Mouse (Mus musculus): ENCODE results near the gene Pclo. TPM values are rescaled to one million over a fixed set of nuclear protein-coding genes. Genes with fewer than 3 reads are reported as not detected.
A peak's percentile ranks its signal among the peaks of the same experiment; 100 is the strongest.

The Pclo gene
- polyA plus RNA-seq, 1 experiment from 2014 or later, result 0.04 TPM

- no peaks in the 10 kb centered on the region for H3K4me1 ChIP-seq (ENCODE audit: control insufficient read depth, low read depth, low read length)
- WGBS (ENCODE audit: insufficient replicate concordance), result 53% methylated on average over 6 of the region's 6 CpGs
- H3K9me3 ChIP-seq (replicated peaks; ENCODE audit: control insufficient read depth, low read length), result no peaks in the 10 kb centered on the region; the same call in 1 of the 2 replicates
- no peak overlapping the region for H3K9ac ChIP-seq (ENCODE audit: low read depth, low read length)
- H3K4me3 ChIP-seq (ENCODE audit: low read depth, low read length), result no peak overlapping the region
- H3K27ac ChIP-seq (ENCODE audit: low read length), result no peak overlapping the region
- no peak overlapping the region for H3K4me2 ChIP-seq (ENCODE audit: low read depth, low read length)
- ATAC-seq (ENCODE audit: low read depth), result no peak
- H3K36me3 ChIP-seq (ENCODE audit: control insufficient read depth, insufficient read depth), result no peaks in the 10 kb centered on the region
- no peaks in the 10 kb centered on the region for H3K27me3 ChIP-seq (ENCODE audit: control insufficient read depth, insufficient read depth, low read depth, low read length)
Measured at GRCm38 (mm10) chr5:14539346-14539745, 24.6 kb downstream of the Pclo start.

- no peak overlapping the region for H3K9ac ChIP-seq (ENCODE audit: low read depth, low read length)
- no peaks in the 10 kb centered on the region for H3K36me3 ChIP-seq (ENCODE audit: control insufficient read depth, insufficient read depth)
- H3K4me3 ChIP-seq (ENCODE audit: low read depth, low read length), result no peak overlapping the region
- H3K27me3 ChIP-seq (ENCODE audit: control insufficient read depth, insufficient read depth, low read depth, low read length), result no peaks in the 10 kb centered on the region
- no peaks in the 10 kb centered on the region for H3K4me1 ChIP-seq (ENCODE audit: control insufficient read depth, low read depth, low read length)
- 62% methylated on average over 13 of the region's 13 CpGs for WGBS (ENCODE audit: insufficient replicate concordance)
- no peak overlapping the region for H3K4me2 ChIP-seq (ENCODE audit: low read depth, low read length)
- no peak overlapping the region for H3K27ac ChIP-seq (ENCODE audit: low read length)
- H3K9me3 ChIP-seq (replicated peaks; ENCODE audit: control insufficient read depth, low read length), result no peaks in the 10 kb centered on the region; the same call in 1 of the 2 replicates
- no peak for ATAC-seq (ENCODE audit: low read depth)
Measured at GRCm38 (mm10) chr5:14539961-14540627, 25.4 kb downstream of the Pclo start.

- Histone ChIP-seq H3K4me3 (ENCODE audit: low read depth, low read length) (no peak overlapping the region), H3K27me3 (ENCODE audit: control insufficient read depth, insufficient read depth, low read depth, low read length) (no peaks in the 10 kb centered on the region), H3K36me3 (ENCODE audit: control insufficient read depth, insufficient read depth) (no peaks in the 10 kb centered on the region), H3K4me2 (ENCODE audit: low read depth, low read length) (no peak overlapping the region), H3K27ac (ENCODE audit: low read length) (no peak overlapping the region), H3K9me3 (replicated peaks; ENCODE audit: control insufficient read depth, low read length) (no peaks in the 10 kb centered on the region), H3K4me1 (ENCODE audit: control insufficient read depth, low read depth, low read length) (no peaks in the 10 kb centered on the region), H3K9ac (ENCODE audit: low read depth, low read length) (no peak overlapping the region)
- 70% methylated on average over 3 of the region's 3 CpGs for WGBS (ENCODE audit: insufficient replicate concordance)
- 0 out of 2 replicates have a peak, but pooled peaks have one; percentile 13 for ATAC-seq (ENCODE audit: low read depth)
Measured at GRCm38 (mm10) chr5:14575626-14576025, 60.9 kb downstream of the Pclo start.

GRCm38 (mm10) chr5:14591479-14591878 lies 76.8 kb downstream of the Pclo start:
- H3K4me2 ChIP-seq (ENCODE audit: low read depth, low read length), result no peak overlapping the region
- ATAC-seq (ENCODE audit: low read depth), result no peak
- no peaks in the 10 kb centered on the region for H3K9me3 ChIP-seq (replicated peaks; ENCODE audit: control insufficient read depth, low read length)
- no peaks in the 10 kb centered on the region for H3K27me3 ChIP-seq (ENCODE audit: control insufficient read depth, insufficient read depth, low read depth, low read length)
- no peak overlapping the region for H3K9ac ChIP-seq (ENCODE audit: low read depth, low read length)
- WGBS (ENCODE audit: insufficient replicate concordance), result 64% methylated on average over 3 of the region's 3 CpGs
- no peaks in the 10 kb centered on the region for H3K4me1 ChIP-seq (ENCODE audit: control insufficient read depth, low read depth, low read length)
- no peak overlapping the region for H3K27ac ChIP-seq (ENCODE audit: low read length)
- no peak overlapping the region for H3K4me3 ChIP-seq (ENCODE audit: low read depth, low read length)
- H3K36me3 ChIP-seq (ENCODE audit: control insufficient read depth, insufficient read depth), result no peaks in the 10 kb centered on the region

GRCm38 (mm10) chr5:14595426-14596013 lies 80.8 kb downstream of the Pclo start:
- H3K36me3 ChIP-seq (ENCODE audit: control insufficient read depth, insufficient read depth), result no peaks in the 10 kb centered on the region
- H3K4me1 ChIP-seq (ENCODE audit: control insufficient read depth, low read depth, low read length), result no peaks in the 10 kb centered on the region
- no peak overlapping the region for H3K4me2 ChIP-seq (ENCODE audit: low read depth, low read length)
- no peak overlapping the region for H3K9ac ChIP-seq (ENCODE audit: low read depth, low read length)
- no peak overlapping the region for H3K27ac ChIP-seq (ENCODE audit: low read length)
- no peaks in the 10 kb centered on the region for H3K9me3 ChIP-seq (replicated peaks; ENCODE audit: control insufficient read depth, low read length)
- 36% methylated on average over 2 of the region's 2 CpGs for WGBS (ENCODE audit: insufficient replicate concordance)
- no peak overlapping the region for H3K4me3 ChIP-seq (ENCODE audit: low read depth, low read length)
- no peak for ATAC-seq (ENCODE audit: low read depth)
- no peaks in the 10 kb centered on the region for H3K27me3 ChIP-seq (ENCODE audit: control insufficient read depth, insufficient read depth, low read depth, low read length)

- H3K27ac ChIP-seq (ENCODE audit: low read length), result no peak overlapping the region
- ATAC-seq (ENCODE audit: low read depth), result no peak
- H3K4me1 ChIP-seq (ENCODE audit: control insufficient read depth, low read depth, low read length), result no peaks in the 10 kb centered on the region
- H3K27me3 ChIP-seq (ENCODE audit: control insufficient read depth, insufficient read depth, low read depth, low read length), result no peaks in the 10 kb centered on the region
- H3K9ac ChIP-seq (ENCODE audit: low read depth, low read length), result no peak overlapping the region
- H3K4me3 ChIP-seq (ENCODE audit: low read depth, low read length), result no peak overlapping the region
- H3K36me3 ChIP-seq (ENCODE audit: control insufficient read depth, insufficient read depth), result no peaks in the 10 kb centered on the region
- 29% methylated on average over 1 of the region's 1 CpGs for WGBS (ENCODE audit: insufficient replicate concordance)
- H3K4me2 ChIP-seq (ENCODE audit: low read depth, low read length), result no peak overlapping the region
- H3K9me3 ChIP-seq (replicated peaks; ENCODE audit: control insufficient read depth, low read length), result no peaks in the 10 kb centered on the region
Measured at GRCm38 (mm10) chr5:14608318-14608717, 93.6 kb downstream of the Pclo start.

GRCm38 (mm10) chr5:14621146-14621545 lies 106.4 kb downstream of the Pclo start:
- H3K4me3 ChIP-seq (ENCODE audit: low read depth, low read length), result no peak overlapping the region
- no peaks in the 10 kb centered on the region for H3K4me1 ChIP-seq (ENCODE audit: control insufficient read depth, low read depth, low read length)
- no peaks in the 10 kb centered on the region for H3K9me3 ChIP-seq (replicated peaks; ENCODE audit: control insufficient read depth, low read length)
- no peak overlapping the region for H3K4me2 ChIP-seq (ENCODE audit: low read depth, low read length)
- WGBS (ENCODE audit: insufficient replicate concordance), result 58% methylated on average over 7 of the region's 7 CpGs
- ATAC-seq (ENCODE audit: low read depth), result no peak
- no peaks in the 10 kb centered on the region for H3K36me3 ChIP-seq (ENCODE audit: control insufficient read depth, insufficient read depth)
- H3K27ac ChIP-seq (ENCODE audit: low read length), result no peak overlapping the region
- H3K9ac ChIP-seq (ENCODE audit: low read depth, low read length), result no peak overlapping the region
- H3K27me3 ChIP-seq (ENCODE audit: control insufficient read depth, insufficient read depth, low read depth, low read length), result no peaks in the 10 kb centered on the region

- no peaks in the 10 kb centered on the region for H3K4me1 ChIP-seq (ENCODE audit: control insufficient read depth, low read depth, low read length)
- 44% methylated on average over 7 of the region's 7 CpGs for WGBS (ENCODE audit: insufficient replicate concordance)
- H3K4me2 ChIP-seq (ENCODE audit: low read depth, low read length), result no peak overlapping the region
- H3K27me3 ChIP-seq (ENCODE audit: control insufficient read depth, insufficient read depth, low read depth, low read length), result no peaks in the 10 kb centered on the region
- H3K4me3 ChIP-seq (ENCODE audit: low read depth, low read length), result no peak overlapping the region
- no peak for ATAC-seq (ENCODE audit: low read depth)
- no peak overlapping the region for H3K9ac ChIP-seq (ENCODE audit: low read depth, low read length)
- no peaks in the 10 kb centered on the region for H3K36me3 ChIP-seq (ENCODE audit: control insufficient read depth, insufficient read depth)
- no peaks in the 10 kb centered on the region for H3K9me3 ChIP-seq (replicated peaks; ENCODE audit: control insufficient read depth, low read length)
- H3K27ac ChIP-seq (ENCODE audit: low read length), result no peak overlapping the region
Measured at GRCm38 (mm10) chr5:14623360-14623759, 108.6 kb downstream of the Pclo start.

GRCm38 (mm10) chr5:14641260-14641659 lies 126.5 kb downstream of the Pclo start:
- WGBS (ENCODE audit: insufficient replicate concordance), result 47% methylated on average over 1 of the region's 1 CpGs
- H3K36me3 ChIP-seq (ENCODE audit: control insufficient read depth, insufficient read depth), result no peaks in the 10 kb centered on the region
- H3K27me3 ChIP-seq (ENCODE audit: control insufficient read depth, insufficient read depth, low read depth, low read length), result no peaks in the 10 kb centered on the region
- no peak overlapping the region for H3K4me3 ChIP-seq (ENCODE audit: low read depth, low read length)
- ATAC-seq (ENCODE audit: low read depth), result no peak
- no peak overlapping the region for H3K4me2 ChIP-seq (ENCODE audit: low read depth, low read length)
- no peak overlapping the region for H3K9ac ChIP-seq (ENCODE audit: low read depth, low read length)
- no peaks in the 10 kb centered on the region for H3K4me1 ChIP-seq (ENCODE audit: control insufficient read depth, low read depth, low read length)
- H3K27ac ChIP-seq (ENCODE audit: low read length), result no peak overlapping the region
- no peaks in the 10 kb centered on the region for H3K9me3 ChIP-seq (replicated peaks; ENCODE audit: control insufficient read depth, low read length)

Data from liver, embryonic 16.5 days (tissue).